Mouse (Mus musculus): ENCODE data around the gene Rtp2. TPM values are rescaled to one million over a fixed set of nuclear protein-coding genes. Genes with fewer than 3 reads are reported as not detected.
A peak's percentile ranks its signal among the peaks of the same experiment; 100 is the strongest.

Gene Rtp2
- total RNA-seq (2017), result not detected in 2 replicates

DNA sequence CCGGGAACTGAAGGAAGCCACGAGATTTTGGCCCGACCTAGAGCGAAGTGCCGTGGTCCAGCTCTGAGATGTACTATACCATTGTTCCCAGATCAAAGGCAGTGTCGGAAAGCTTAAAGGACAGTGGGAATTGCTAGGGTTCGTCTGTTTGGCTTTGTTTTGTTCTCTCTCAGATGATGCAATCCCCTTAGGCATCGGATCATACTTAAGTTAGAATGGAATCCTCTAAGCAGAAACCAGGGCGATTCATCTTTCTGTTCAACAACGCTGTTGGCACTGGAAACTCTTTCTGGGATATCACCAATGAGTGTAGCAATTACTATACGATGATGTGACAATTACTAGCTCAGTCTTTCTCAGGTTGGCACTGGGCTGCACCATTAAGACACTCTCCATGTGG is at the start of gene Rtp2:
TSS of gene Rtp2 (minus strand) at position 101 of the 400 bp plus-strand sequence.
- no peak for ATAC-seq (ENCODE audit: extremely low read depth, insufficient number of reproducible peaks, low FRiP score, poor library complexity, severe bottlenecking)

DNA sequence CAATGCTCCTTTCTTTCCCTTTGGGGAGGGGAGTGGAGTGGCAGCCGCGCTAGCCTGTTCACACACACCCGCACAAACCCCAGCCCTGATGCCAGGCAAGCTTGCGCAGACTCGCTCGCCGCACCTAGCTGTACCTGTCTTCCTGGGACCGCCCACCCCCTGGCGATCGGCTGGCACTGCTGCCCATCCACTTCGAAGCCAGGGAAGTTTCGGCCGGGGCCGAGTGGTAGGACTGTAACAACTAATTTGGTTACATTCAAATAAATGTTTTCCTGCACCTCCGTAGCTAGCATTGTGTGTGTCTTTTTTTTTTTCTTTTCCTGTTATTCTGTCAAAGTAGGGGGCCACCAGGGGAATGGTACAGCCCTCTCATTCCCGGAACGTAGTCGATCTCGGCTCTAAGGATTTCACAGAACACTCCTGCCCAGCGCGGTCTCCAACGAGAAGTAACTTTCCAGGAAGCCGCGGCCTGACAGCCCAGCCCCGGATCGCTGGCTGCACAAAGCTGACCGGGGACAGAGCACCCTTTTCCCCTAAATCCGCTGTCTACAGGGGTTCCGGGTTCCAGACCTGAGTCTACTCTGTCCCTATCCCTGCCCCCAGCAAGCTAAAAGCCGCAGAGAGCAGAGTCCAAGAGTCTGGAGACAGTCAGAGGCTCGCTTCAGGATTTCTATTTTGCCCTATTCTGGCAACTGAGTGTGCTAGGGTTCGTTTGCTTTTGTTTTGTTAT is 49.0 kb upstream of the Rtp2 start:
- ATAC-seq (ENCODE audit: extremely low read depth, insufficient number of reproducible peaks, low FRiP score, poor library complexity, severe bottlenecking), result no peak

GRCm38 (mm10) chr16:23980201-23980870 is 48.1 kb upstream of the Rtp2 start:
- no peak for ATAC-seq (ENCODE audit: extremely low read depth, insufficient number of reproducible peaks, low FRiP score, poor library complexity, severe bottlenecking)

- no peak for ATAC-seq (ENCODE audit: extremely low read depth, insufficient number of reproducible peaks, low FRiP score, poor library complexity, severe bottlenecking)
These were observed 47.3 kb upstream of the Rtp2 start for GRCm38 (mm10) chr16:23979446-23979845.

- ATAC-seq (ENCODE audit: extremely low read depth, insufficient number of reproducible peaks, low FRiP score, poor library complexity, severe bottlenecking), result no peak
These were observed 46.3 kb upstream of the Rtp2 start for GRCm38 (mm10) chr16:23978495-23978894.

DNA sequence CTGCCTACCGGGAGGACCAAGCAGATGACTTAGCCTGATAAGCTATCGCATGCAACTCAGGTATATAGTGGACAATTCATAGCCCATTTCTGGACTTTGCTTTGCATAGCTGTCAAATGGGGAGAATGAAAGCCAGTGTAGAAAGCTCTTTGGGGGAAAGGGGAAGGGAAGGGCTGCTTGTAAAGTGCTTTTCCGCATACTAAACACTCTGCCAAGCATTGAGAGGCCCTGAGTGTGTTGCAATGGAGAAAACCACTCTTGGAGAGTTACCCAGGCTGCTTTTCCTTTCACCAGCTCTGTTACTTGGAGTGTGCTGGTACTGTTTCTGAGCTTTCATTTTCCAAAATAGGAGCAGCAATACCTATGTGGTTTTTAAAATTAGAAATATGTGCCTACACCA is 45.5 kb upstream of the Rtp2 start:
- no peak for ATAC-seq (ENCODE audit: extremely low read depth, insufficient number of reproducible peaks, low FRiP score, poor library complexity, severe bottlenecking)

DNA sequence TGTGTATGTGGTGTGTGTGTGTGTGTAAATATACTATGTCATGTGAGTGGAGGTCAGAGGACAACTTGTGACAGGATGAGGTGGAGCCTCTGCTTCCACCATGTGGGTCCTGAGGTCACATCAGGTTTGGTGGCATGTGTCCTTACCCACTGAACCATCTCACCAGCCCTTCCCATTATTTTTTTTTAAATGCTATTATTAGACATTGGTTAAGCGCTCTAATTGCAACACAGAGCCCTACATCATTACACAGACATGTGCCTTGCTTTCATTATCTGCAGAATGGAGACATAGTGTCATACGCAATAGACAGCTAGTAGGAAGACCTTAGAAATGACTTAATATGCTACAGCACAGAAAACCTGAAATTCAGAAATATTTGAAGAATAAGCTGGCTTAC is 44.0 kb upstream of the Rtp2 start:
- no peak for ATAC-seq (ENCODE audit: extremely low read depth, insufficient number of reproducible peaks, low FRiP score, poor library complexity, severe bottlenecking)

DNA sequence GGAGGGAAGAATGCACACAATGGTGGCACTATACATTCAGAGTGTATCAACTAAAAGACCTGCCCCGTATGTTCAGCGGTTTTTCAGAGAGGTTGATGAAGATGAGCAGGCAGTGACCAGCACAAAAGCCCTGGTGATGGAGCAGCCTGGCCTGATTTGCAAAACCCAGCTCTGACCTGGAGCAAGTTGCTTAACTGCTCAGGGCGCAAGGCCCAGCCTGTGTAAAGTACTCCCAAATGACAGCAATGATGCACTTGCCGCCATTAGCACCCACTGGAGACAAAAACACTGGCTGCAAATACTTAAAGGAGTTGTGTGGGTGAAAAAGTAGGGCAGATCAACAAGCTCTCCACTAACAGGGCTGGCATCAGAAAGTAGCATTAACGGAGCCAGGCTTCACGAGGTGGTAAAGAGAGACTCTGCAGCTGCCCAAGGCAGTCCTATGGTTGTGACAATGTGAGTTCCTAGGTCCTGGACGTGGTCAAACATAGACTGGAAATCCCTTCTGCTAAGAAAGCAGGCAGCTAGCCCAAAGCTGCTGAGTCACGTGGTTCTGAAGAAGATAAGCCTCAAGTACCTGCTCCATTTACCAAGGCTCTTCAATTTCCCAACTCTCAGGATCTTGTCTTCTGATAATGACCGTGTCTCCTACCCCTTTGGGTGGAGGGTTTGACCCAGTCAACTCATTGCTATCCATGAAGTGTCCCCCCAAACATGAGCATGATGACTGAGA is 41.6 kb upstream of the Rtp2 start:
- ATAC-seq (ENCODE audit: extremely low read depth, insufficient number of reproducible peaks, low FRiP score, poor library complexity, severe bottlenecking), result no peak

GRCm38 (mm10) chr16:23972901-23973300 is 40.7 kb upstream of the Rtp2 start:
- no peak for ATAC-seq (ENCODE audit: extremely low read depth, insufficient number of reproducible peaks, low FRiP score, poor library complexity, severe bottlenecking)

DNA sequence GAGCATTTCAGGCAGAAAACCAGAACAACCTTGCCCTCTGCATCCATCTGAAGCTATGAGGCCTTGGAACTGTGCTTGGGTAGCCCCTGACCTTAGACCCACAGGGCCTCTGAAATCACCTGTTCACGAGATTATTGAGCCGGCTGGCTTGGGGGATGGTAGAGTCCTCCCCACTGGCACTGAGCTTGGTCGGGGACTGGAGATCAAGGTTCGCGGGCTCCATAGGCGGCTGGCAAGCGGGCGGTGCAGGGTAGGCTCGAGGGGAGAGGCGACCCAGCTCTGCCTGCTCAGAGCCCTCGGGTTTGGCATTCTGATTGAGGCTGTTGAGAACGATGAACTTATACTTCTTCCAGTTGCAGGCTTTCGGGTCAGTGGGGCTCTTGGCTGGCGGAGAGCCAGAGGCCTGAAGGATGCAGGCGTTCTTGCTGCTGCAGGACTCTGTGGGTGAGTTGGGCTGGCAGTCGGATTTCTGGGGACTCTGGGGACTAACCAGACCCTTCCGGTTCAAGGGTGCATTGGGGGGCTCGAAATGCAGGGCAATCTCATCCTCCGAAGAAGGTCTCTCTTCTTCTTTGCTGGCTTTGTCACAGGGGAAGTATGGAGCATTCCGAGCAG is 40.0 kb upstream of the Rtp2 start:
- ATAC-seq (ENCODE audit: extremely low read depth, insufficient number of reproducible peaks, low FRiP score, poor library complexity, severe bottlenecking), result no peak

- ATAC-seq (ENCODE audit: extremely low read depth, insufficient number of reproducible peaks, low FRiP score, poor library complexity, severe bottlenecking), result no peak
These were observed 37.7 kb upstream of the Rtp2 start for GRCm38 (mm10) chr16:23969919-23970318.

DNA sequence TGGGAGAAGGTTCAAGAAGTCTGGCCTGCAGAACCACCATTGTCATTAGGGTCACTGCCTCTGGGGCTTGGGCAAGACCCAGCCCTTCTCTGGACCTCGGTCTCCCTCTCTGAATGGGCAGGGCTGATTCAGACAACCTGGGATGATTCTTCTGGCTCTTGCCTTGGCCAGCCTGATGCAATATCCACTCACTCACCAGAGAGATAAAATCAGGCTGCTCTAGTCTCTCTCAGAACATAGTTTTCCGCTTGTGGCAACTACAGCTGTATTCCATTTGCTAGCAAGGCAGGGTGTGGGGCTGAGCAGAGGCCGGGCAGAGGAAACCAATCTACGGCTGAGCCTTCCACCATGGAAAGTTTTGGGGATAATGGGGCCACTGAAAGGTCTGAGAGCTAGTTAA is 36.7 kb upstream of the Rtp2 start:
- no peak for ATAC-seq (ENCODE audit: extremely low read depth, insufficient number of reproducible peaks, low FRiP score, poor library complexity, severe bottlenecking)

DNA sequence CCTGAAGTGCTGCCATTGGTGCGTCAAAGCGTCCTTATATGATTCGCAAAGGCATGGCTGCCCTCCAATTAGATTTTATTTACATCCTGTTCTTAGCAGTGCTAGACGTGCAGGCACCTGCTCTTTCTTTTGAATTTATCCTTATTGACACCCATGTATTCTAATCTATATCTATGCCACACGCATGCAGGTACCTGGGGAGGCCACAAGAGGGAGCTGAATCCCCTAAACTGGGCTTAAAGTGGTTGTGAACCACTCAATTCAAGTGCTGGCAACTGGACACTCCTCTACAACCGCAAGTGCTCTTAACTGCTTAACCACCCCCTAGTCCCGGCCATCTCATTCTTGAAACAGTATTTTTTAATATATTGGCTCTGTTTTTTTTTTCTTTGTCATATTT is 35.1 kb upstream of the Rtp2 start:
- peak; percentile 34; the same call in 1 of the 2 replicates for ATAC-seq (ENCODE audit: extremely low read depth, insufficient number of reproducible peaks, low FRiP score, poor library complexity, severe bottlenecking)

- ATAC-seq (ENCODE audit: extremely low read depth, insufficient number of reproducible peaks, low FRiP score, poor library complexity, severe bottlenecking), result no peak
These were observed 33.9 kb upstream of the Rtp2 start for GRCm38 (mm10) chr16:23966066-23966465.

- ATAC-seq (ENCODE audit: extremely low read depth, insufficient number of reproducible peaks, low FRiP score, poor library complexity, severe bottlenecking), result no peak
These were observed 32.6 kb upstream of the Rtp2 start for GRCm38 (mm10) chr16:23964706-23965367.

- no peak for ATAC-seq (ENCODE audit: extremely low read depth, insufficient number of reproducible peaks, low FRiP score, poor library complexity, severe bottlenecking)
These were observed 31.9 kb upstream of the Rtp2 start for GRCm38 (mm10) chr16:23963896-23964668.

DNA sequence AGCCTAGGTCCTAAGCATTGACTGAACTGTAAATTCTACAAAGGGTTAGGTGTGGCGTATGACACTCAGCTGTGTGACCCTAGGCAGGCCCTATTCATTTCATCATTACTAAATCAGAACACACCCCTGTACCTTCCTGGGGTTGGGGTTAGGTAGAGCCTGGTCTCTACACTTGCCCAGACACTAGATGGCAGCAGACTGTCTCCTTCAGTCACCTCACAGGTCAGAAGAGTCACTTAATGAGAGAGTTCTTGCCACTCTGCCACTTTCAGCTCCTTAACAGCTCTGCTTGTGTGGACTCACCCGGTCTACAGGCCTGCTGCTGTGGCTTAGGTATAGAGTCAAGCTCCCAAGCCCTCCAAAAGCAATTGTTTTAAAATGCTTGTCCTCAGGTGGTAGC is 30.2 kb upstream of the Rtp2 start:
- peak; percentile 56 for ATAC-seq (ENCODE audit: extremely low read depth, insufficient number of reproducible peaks, low FRiP score, poor library complexity, severe bottlenecking)

- ATAC-seq (ENCODE audit: extremely low read depth, insufficient number of reproducible peaks, low FRiP score, poor library complexity, severe bottlenecking), result no peak
These were observed 26.7 kb upstream of the Rtp2 start for GRCm38 (mm10) chr16:23958938-23959337.

- ATAC-seq (ENCODE audit: extremely low read depth, insufficient number of reproducible peaks, low FRiP score, poor library complexity, severe bottlenecking), result no peak
These were observed 21.7 kb upstream of the Rtp2 start for GRCm38 (mm10) chr16:23953959-23954260.
